ENCODE assay signal across 34 mouse cellular contexts in the genomic region with DNA sequence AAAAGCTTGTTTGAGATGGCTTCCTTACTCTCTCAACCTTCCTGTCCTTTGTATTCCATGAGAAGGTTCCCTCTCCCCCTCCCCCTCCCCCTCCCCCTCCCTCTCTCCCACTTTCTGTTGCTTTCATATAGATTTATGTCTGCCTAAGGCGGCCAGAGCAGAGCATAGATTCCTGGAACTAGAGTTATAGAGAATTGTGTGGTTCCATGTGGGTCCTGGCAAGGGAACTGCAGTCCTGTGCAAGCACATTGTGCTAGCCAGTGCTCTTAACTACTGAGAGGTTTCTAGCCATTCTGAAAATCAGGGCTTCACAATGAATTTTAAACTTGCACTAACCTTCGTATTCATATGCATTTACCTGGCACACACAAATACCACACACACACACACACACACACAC.
"Had no signal": no experiment of that assay in that cellular context is flagged by ENCODE, and none has a peak within 500 bp of the region (broad histone marks: within the 10 kb centered on the region; RNA-seq: fewer than 3 reads in every experiment).

No protein-coding gene starts in this region.

- ATAC-seq: hindbrain, postnatal 0 days; inflammation-experienced regulatory T-cells, adult 6 months; intestine, embryonic 15.5 days; intestine, embryonic 16.5 days; intestine, postnatal 0 days had no signal

- H3K4me3 ChIP-seq: heart, embryonic 10.5 days; heart, embryonic 12.5 days; heart, embryonic 13.5 days; heart, embryonic 15.5 days; hindbrain, embryonic 10.5 days; hindbrain, embryonic 12.5 days; hindbrain, embryonic 13.5 days; hindbrain, embryonic 15.5 days; intestine, embryonic 15.5 days; kidney, embryonic 15.5 days; layer of hippocampus, adult 2 months had no signal

- H3K27ac ChIP-seq: heart, embryonic 10.5 days; heart, embryonic 13.5 days; heart, embryonic 15.5 days; hindbrain, embryonic 10.5 days; hindbrain, embryonic 12.5 days; hindbrain, postnatal 0 days; intestine, embryonic 15.5 days; kidney, embryonic 15.5 days; kidney, postnatal 0 days; layer of hippocampus, adult 2 months had no signal

- H3K4me1 ChIP-seq: heart, embryonic 10.5 days; heart, embryonic 12.5 days; heart, embryonic 13.5 days; heart, embryonic 15.5 days; hindbrain, embryonic 15.5 days; intestine, embryonic 15.5 days; kidney, embryonic 15.5 days had no signal

- DNase-seq: heart, postnatal 10 days; heart, postnatal 14 days; heart, postnatal 36 days; heart, postnatal 4 days; kidney, adult 11 months; kidney, adult 18-20 months; kidney, adult 2 months; kidney, adult 8-10 months; kidney, adult 9 months; kidney, postnatal 10 days; kidney, postnatal 14 days; kidney, postnatal 25 days; kidney, postnatal 36 days; kidney, postnatal 4 days; layer of hippocampus, adult 9-11 months; layer of hippocampus, postnatal 36 days had no signal

- H3K9ac ChIP-seq: heart, embryonic 12.5 days; heart, embryonic 13.5 days; heart, embryonic 15.5 days; hindbrain, embryonic 12.5 days; hindbrain, embryonic 13.5 days; hindbrain, embryonic 14.5 days; hindbrain, embryonic 15.5 days; intestine, embryonic 15.5 days; kidney, embryonic 15.5 days had no signal

- H3K9me3 ChIP-seq: heart, embryonic 10.5 days; heart, embryonic 12.5 days; heart, embryonic 13.5 days; heart, embryonic 15.5 days; hindbrain, embryonic 10.5 days; hindbrain, embryonic 12.5 days; hindbrain, embryonic 13.5 days; hindbrain, embryonic 15.5 days; intestine, embryonic 15.5 days; kidney, embryonic 15.5 days had no signal

- H3K27me3 ChIP-seq: heart, embryonic 12.5 days; heart, embryonic 13.5 days; heart, embryonic 15.5 days; hindbrain, embryonic 12.5 days; hindbrain, embryonic 13.5 days; hindbrain, embryonic 15.5 days; intestine, embryonic 15.5 days; kidney, embryonic 15.5 days had no signal

- H3K4me2 ChIP-seq: heart, embryonic 11.5 days; heart, embryonic 12.5 days; heart, embryonic 13.5 days; heart, embryonic 15.5 days; hindbrain, embryonic 12.5 days; hindbrain, embryonic 13.5 days; hindbrain, embryonic 14.5 days; hindbrain, embryonic 15.5 days; intestine, embryonic 15.5 days; kidney, embryonic 15.5 days had no signal

- H3K36me3 ChIP-seq: heart, embryonic 10.5 days; heart, embryonic 12.5 days; heart, embryonic 13.5 days; heart, embryonic 15.5 days; hindbrain, embryonic 10.5 days; hindbrain, embryonic 12.5 days; hindbrain, embryonic 13.5 days; hindbrain, embryonic 15.5 days; intestine, embryonic 15.5 days; kidney, embryonic 15.5 days had no signal
